Mouse (Mus musculus) olfactory bulb, adult 2 months (tissue): ENCODE measurements around the gene Capn8.

Experiments used
- CTCF ChIP-seq: fragments of 200-500 bp; IDR thresholded peaks from 2 replicates; pipeline ENCODE4 v1.5.1; 2012; ENCODE audit warnings: low read depth, mild to moderate bottlenecking, low read length, moderate library complexity; ENCODE audit not compliant: insufficient read depth
- POLR2A ChIP-seq: fragments of 200-500 bp; IDR thresholded peaks from 2 replicates; pipeline ENCODE4 v1.6.1; 2012; ENCODE audit warnings: mild to moderate bottlenecking, low read depth, low read length, moderate library complexity; ENCODE audit not compliant: insufficient read depth

DNA sequence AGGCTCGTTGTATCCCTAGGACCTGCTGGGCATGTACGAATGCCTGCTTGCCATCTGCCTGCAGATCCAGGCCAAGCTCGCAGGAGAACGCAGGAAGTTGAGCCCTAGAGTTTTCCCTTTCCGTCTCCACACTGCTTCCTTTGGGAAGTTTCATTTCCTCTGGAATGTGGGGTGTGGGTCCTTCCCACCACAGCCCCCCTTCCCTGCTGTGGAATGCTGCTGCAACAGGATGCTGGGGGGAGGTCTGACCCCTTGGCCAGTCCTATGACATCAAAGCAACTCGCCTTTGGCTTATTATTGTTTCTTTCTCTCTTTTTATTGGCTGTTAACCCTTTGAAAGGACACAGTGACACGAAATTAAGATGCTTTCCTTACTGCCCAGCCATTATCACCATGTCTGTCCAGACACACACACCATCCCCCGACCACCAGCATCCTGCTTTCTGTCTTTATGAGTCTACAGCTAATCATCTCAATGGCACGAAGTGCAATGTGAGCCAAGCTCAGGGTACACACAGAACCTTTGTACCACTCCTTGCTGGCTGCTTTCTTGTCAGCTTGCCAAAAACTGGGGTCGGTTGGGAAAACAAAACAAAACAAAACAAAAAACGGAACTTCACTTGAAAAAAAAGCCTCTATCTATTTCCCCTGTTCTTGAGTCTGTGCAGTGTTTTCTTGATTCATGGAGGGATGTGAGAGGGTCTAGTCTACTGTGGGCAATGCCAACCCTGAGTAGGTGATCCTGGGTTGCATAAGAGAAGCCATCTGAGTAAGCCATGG lies 105.9 kb downstream of the Capn8 start:
- no peak for TF ChIP-seq CTCF
- TF ChIP-seq POLR2A, result no peak
